Mouse (Mus musculus) adrenal gland, adult 8-10 months (tissue): Measurements from ENCODE around the gene Cyp27a1. TPM values are rescaled to one million over a fixed set of nuclear protein-coding genes. Genes with fewer than 3 reads are reported as not detected.

Source experiments
- DNase-seq: peaks from one replicate; pipeline ENCODE4 v3.0.0; 2022
- total RNA-seq, 4 experiments: library from RNA; stranded (reverse); gene quantifications; 2 replicates each; pipeline ENCODE4 v1.2.4; 2022

The Cyp27a1 gene
- total RNA-seq, 4 experiments from 2014 or later, result 12.2 to 28.3 (median 14.8) TPM

DNA sequence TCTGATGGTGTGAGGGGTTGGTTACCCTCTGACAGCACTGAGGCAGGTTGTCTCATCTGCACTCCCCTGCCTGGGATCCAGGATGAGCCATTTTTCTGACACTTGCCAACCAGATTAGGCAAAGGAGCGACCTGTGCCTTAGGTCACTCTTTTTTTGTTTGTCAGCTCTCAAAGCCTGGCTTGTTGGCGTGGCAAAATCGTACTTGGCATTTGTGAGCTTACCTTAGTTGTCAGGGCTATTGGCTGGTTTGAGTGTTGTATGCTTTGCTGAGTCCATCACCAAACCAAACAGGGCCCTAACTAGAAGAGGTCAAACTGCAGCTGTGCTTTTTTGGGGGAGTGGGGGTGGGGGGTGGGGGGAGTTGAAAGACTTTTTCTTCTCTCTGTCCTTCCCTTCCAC lies 5.9 kb downstream of the Cyp27a1 start:
- DNase-seq, result no peak

DNA sequence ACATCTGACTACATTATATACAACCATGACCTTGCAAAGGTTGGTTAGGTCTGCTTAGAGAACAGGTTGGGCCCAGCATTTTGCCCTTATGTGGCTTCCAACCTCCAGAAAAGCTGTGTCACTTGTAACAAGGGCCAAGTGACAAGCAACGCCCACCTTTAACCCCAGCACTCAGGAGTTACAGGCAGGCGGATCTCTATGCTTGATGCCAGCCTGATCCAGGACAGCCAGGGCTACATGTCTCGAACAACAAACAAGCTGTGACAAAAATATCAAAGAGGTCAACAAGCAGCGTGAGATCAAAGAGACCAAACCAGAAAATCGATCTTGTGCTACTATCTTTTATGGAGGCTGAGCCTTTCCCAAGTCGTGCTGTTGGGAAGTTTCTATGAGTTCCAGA lies 8.3 kb downstream of the Cyp27a1 start:
- DNase-seq, result no peak

DNA sequence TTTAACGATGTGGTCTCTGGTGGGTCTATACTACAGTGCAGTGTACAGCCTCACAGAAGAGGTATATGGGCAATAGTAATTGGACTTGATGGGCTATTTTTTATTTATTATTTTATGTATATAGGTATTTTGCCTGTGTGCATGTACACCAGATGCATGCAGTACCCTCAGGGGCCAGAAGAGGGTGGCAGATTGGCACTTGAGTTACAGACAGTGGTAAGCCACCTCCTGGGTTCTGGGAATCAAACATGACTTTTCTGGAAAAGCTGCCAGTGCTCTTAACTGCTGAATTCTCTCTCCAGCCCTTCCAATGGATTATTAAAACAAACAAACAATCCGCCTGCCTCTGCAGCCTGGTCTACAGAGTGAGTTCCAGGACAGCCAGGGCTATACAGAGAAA lies 10.4 kb downstream of the Cyp27a1 start:
- no peak for DNase-seq

DNA sequence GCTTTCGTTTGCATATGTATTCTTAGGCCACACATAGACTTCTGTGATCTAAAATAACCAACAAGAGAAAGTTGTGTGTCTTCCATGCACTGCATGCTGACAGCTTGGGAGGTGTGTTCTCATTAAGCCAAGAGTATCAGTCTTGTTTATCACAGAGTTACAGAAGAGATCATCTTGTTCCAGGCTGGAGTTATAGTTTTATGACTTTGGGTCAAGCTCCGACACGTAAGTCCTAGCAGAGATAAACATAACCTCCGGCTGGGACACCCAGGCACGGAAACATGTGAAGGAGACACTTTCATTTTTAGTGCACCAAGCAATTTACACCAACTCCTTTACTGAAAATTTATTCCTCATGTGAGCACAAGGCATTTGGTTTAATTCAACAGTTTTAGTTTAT lies 12.7 kb downstream of the Cyp27a1 start:
- DNase-seq, result no peak

DNA sequence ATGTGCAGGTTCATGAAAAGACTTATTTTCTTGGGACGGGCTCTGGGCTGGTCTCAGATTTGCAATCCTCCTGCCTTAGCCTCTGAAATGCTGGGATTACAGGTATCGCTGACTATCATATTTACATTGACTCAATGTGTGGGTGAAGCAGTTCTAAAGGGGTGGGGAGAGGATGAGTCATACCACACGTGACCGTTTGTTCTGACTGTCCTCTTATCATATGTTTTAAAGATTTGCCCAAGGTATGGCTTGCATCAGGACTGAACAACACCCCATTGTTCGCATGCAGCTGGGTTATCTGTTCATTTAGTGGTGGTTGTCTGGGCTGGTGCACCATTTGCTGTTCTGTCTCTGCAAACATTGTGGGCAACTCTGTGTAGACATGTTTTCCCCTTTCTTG lies 13.3 kb downstream of the Cyp27a1 start:
- no peak for DNase-seq

DNA sequence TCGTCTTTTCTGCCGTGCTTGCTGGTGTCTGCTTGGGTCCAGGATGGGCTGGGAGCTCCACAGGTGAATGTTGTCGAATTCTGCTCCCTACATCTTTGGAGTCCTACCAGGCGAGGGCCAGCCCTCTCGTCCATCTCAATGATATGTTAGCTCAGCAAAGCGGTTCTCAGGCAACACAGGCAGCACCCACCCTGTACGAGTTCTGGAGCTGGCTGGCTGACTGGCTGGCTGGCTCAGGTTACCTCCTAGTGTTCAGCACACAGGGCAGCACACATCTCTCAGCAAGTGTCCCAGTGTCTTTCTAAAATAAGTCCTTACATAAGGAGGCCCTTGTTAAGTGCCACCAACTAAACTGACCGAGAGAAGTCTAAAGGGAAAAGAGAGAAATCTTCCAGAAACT lies 15.1 kb downstream of the Cyp27a1 start:
- DNase-seq, result no peak

DNA sequence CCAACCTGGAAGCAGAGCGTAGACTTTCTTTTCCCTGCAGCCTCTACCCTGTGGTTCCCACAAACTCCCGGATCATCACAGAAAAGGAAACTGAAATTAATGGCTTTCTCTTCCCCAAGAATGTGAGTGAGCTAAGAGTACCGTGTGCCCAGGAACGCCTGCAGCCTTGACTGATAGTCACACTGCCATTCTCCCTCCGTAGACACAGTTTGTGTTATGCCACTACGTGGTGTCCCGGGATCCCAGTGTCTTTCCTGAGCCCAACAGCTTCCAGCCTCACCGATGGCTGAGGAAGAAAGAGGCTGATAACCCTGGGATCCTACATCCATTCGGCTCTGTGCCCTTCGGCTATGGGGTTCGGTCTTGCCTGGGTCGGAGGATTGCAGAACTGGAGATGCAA lies 23.6 kb downstream of the Cyp27a1 start:
- DNase-seq, result no peak

- no peak for DNase-seq
These were observed 24.1 kb downstream of the Cyp27a1 start for GRCm38 (mm10) chr1:74737500-74737899.

DNA sequence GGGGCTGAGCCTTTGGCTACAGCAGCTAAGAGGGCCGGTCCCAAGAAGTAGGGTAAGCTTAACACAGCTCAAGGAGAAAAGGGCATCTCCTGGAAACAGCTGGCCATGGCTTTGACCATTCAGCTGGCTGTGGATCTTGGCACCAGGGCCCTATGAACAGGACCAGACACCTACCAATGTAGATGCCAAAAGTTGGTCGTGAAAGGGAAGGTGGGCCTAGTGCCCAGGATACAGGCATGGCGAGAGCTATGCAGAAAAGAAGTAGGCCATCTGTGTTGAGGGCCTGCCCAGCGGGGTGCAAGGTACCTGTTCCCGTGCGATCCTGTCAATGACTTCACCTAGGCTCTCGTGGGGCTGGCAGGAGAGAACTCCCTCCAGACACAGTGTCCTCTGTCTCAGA lies 27.5 kb downstream of the Cyp27a1 start:
- no peak for DNase-seq

DNA sequence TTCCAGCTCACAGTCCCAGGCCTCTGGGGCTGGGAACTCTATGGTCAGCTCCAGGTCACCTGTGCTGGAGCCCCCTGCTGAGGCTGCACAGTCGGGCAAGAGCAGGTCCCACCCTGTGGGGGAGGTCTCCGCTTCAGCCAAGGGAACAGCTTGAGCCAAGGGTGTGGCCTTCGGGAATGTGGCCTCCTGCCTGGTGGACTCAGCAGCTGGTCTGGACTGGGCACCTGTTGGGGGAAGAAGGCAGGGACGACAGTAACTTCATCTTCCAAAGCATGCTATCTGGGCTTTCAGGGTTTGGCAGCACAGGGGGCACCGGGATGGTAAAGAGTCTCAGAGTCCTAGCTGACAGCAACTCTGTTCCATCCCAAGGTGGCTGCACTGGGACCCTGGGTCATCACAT lies 34.0 kb downstream of the Cyp27a1 start:
- DNase-seq, result no peak

GRCm38 (mm10) chr1:74748643-74749271 lies 35.4 kb downstream of the Cyp27a1 start, which contains the start of gene Prkag3:
Prkag3 (minus strand) TSS chr1:74749221.
- peak; percentile 15 for DNase-seq

DNA sequence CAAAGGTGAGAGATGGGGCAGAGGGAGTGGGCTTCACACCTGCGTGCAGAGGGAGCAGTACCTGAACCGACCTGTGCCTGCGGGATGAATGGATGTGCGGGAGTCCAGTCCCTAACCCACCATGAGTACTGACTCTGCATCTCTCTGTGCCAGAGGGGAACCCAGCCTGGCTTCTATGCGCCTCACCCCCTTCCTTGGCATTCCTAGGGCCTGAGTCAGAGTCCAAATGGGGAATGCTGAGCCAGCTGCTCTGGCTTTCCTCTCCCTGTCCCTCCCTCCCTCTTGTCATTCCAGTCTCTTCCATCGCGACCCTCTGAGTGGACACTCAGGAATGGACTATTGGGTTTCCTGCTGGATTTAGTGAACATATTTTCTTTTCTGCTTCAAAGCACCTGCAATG lies 35.9 kb downstream of the Cyp27a1 start:
- DNase-seq, result peak; percentile 32

- DNase-seq, result no peak
These were observed 37.3 kb downstream of the Cyp27a1 start for GRCm38 (mm10) chr1:74750683-74751082.

DNA sequence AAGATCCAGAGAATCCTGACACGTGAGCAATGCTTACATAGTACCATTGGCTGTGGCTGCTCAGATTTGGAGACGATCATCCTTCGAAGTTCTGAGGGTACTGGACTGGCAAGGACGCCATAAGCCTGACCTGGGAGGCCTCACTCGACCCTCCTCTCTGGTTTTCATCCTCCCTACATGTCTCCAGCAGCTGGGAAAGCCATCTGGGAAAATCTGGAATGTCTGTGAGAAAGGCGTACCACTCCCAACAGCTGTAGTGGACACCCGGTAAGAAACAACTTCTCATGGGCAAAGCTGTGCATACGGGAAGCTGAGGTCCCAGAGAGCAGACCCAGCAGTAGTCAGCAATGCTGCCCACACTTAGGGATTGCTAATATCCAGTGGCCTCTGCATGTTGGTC lies 38.8 kb downstream of the Cyp27a1 start:
- DNase-seq, result no peak

DNA sequence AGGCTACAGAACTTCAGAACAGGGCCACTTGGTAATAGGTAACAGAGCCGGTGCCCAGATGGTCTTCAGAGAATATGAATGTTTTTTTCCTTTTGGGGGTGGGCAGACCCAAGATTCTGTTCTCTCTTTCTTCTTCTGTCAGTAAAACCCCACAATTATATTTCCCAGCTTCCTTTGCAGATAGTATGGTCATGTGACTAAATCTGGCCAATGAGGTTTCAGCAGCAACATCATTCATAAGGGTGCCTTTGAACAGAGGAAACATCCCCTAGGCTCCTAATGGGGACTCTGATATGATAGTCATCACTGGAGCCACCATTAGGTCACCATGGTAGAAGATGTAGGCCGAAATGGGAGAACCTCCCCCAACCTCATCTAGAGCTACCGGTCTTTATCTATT lies 39.5 kb downstream of the Cyp27a1 start:
- DNase-seq, result no peak

- no peak for DNase-seq
These were observed 40.0 kb downstream of the Cyp27a1 start for GRCm38 (mm10) chr1:74753266-74753974.

GRCm38 (mm10) chr1:74754175-74754785 lies 40.9 kb downstream of the Cyp27a1 start:
- no peak for DNase-seq

- DNase-seq, result no peak
These were observed 46.4 kb downstream of the Cyp27a1 start for GRCm38 (mm10) chr1:74759773-74760172.

DNA sequence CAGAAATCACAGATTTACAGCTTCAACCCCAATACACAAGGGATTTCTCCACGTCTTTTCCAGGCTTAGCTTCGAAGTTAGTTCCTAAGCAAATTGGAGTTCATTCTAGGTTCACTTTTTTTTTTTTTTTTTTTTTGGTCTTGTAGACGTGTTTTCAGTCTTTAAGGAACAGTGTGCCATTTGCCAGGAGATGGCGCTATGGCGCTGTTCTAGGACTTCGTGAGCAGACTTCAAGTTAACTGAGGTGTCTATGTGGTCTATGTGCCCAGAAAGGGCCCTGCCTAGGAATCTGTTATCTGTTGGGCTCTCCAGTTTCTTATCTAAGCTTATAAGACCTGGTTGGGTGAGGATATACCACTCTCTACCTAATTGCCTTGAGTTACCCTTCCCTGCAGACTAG lies 49.7 kb downstream of the Cyp27a1 start:
- DNase-seq, result peak; percentile 63

GRCm38 (mm10) chr1:74770727-74771466 lies 57.5 kb downstream of the Cyp27a1 start:
- DNase-seq, result no peak

GRCm38 (mm10) chr1:74771467-74771844 lies 58.1 kb downstream of the Cyp27a1 start:
- DNase-seq, result no peak

GRCm38 (mm10) chr1:74771845-74771930 lies 58.3 kb downstream of the Cyp27a1 start, which contains the start of gene Wnt6:
Wnt6 (plus strand) TSS chr1:74771892.
- DNase-seq, result no peak

- DNase-seq, result no peak
These were observed 58.7 kb downstream of the Cyp27a1 start for GRCm38 (mm10) chr1:74771931-74772620.
